Mouse (Mus musculus) forebrain, embryonic 10.5 days (tissue): ENCODE data around the gene Ttc30a2. TPM values are rescaled to one million over a fixed set of nuclear protein-coding genes. Genes with fewer than 3 reads are reported as not detected.
A peak's percentile ranks its signal among the peaks of the same experiment; 100 is the strongest.
"Not testable (repeated sequence)": the region's sequence is repeated elsewhere in the genome, so short reads cannot be mapped to it uniquely, and the experiment has no call there.

Experiments
- DNase-seq: peaks from one replicate; pipeline ENCODE4 v3.0.0-alpha.2; 2017; ENCODE audit warnings: low spot score; ENCODE audit errors: extremely low spot score
- H3K27ac ChIP-seq: fragments of 300-500 bp; sonication (generic); 2 replicates; pipeline ENCODE4 v1.5.1; 2016; ENCODE audit warnings: mild to moderate bottlenecking
- H3K27me3 ChIP-seq: fragments of 300-500 bp; sonication (generic); 2 replicates; pipeline ENCODE4 v1.6.1; 2016; ENCODE audit warnings: mild to moderate bottlenecking; ENCODE audit not compliant: poor library complexity, severe bottlenecking
- H3K36me3 ChIP-seq: fragments of 300-500 bp; sonication (generic); replicated peaks from 2 replicates; pipeline ENCODE4 v1.6.1; 2016; ENCODE audit warnings: mild to moderate bottlenecking, moderate library complexity
- H3K4me1 ChIP-seq: fragments of 300-500 bp; sonication (generic); 2 replicates; pipeline ENCODE4 v1.6.1; 2016
- H3K4me3 ChIP-seq: fragments of 300-500 bp; sonication (generic); 2 replicates; pipeline ENCODE4 v1.5.1; 2016; ENCODE audit warnings: mild to moderate bottlenecking, moderate library complexity
- H3K9me3 ChIP-seq: fragments of 300-500 bp; sonication (generic); 2 replicates; pipeline ENCODE4 v1.6.1; 2016; ENCODE audit warnings: mild to moderate bottlenecking, moderate library complexity
- WGBS: fragments of 180-500 bp; shearing (Covaris S2); methylation state at CpG from one replicate; pipeline ENCODE4 v1.1.7; 2016; 5-methylcytosine and 5-hydroxymethylcytosine counted together
- polyA plus RNA-seq: library from polyadenylated mRNA; unstranded; fragments of >200 nt; fragmentation: Nextera tagmentation; extraction: Ambion mirVana; gene quantifications from 2 replicates; pipeline ENCODE4 v1.2.1, GENCODE M21; 2016

Gene Ttc30a2
- 0.28 and 0.53 TPM in 2 replicates for polyA plus RNA-seq

- not testable (repeated sequence) for H3K4me3 ChIP-seq, H3K36me3 ChIP-seq, H3K9me3 ChIP-seq, DNase-seq, H3K4me1 ChIP-seq, H3K27ac ChIP-seq, H3K27me3 ChIP-seq
- WGBS: 26% methylated on average over 24 of the region's 24 CpGs
Observed at GRCm38 (mm10) chr2:75977752-75978368, at the start of gene Ttc30a2. Gene Ttc30a2 (minus strand): TSS chr2:75978170.

GRCm38 (mm10) chr2:76016890-76017289, 38.9 kb upstream of the Ttc30a2 start:
- DNase-seq: peak; percentile 61
- H3K36me3 ChIP-seq: no peaks in the 10 kb centered on the region
- peaks cover 37% of the 10 kb centered on the region for H3K4me1 ChIP-seq
- no peak overlapping the region for H3K4me3 ChIP-seq
- WGBS: 4% methylated on average over 7 of the region's 7 CpGs
- no peaks in the 10 kb centered on the region for H3K9me3 ChIP-seq
- peak overlapping the region; percentile 73 for H3K27ac ChIP-seq
- H3K27me3 ChIP-seq: peaks cover 5% of the 10 kb centered on the region; the same call in 1 of the 2 replicates

DNA sequence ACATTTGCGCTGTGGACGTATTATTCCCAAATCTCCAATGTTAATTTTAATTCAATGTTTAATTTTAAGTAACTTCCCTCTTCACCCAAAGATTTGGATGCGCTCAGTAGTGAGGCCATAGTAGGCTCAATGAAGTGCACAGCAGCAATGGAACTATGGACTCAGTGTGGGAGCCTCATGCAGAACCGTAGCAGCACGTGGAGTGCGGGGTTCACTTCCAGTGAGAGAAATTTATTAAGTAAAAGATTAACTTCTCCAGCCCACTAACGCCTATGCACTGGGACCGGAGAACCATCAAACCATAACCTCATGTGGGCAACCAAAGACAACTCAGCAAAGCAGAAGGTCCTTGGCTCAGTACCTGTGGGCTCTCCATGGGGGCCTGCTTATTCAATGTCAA, 38.2 kb upstream of the Ttc30a2 start:
- H3K27me3 ChIP-seq: peaks cover 5% of the 10 kb centered on the region; the same call in 1 of the 2 replicates
- H3K4me3 ChIP-seq: no peak overlapping the region
- DNase-seq: no peak
- H3K4me1 ChIP-seq: peaks cover 38% of the 10 kb centered on the region
- H3K9me3 ChIP-seq: no peaks in the 10 kb centered on the region
- no peak overlapping the region for H3K27ac ChIP-seq
- WGBS: 84% methylated on average over 8 of the region's 8 CpGs
- H3K36me3 ChIP-seq: no peaks in the 10 kb centered on the region

- WGBS: 93% methylated on average over 7 of the region's 7 CpGs
- Histone ChIP-seq H3K27me3 (peaks cover 5% of the 10 kb centered on the region; the same call in 1 of the 2 replicates), H3K4me3 (no peak overlapping the region), H3K9me3 (no peaks in the 10 kb centered on the region), H3K27ac (no peak overlapping the region), H3K4me1 (peaks cover 43% of the 10 kb centered on the region), H3K36me3 (no peaks in the 10 kb centered on the region)
- no peak for DNase-seq
Observed at GRCm38 (mm10) chr2:76015460-76015859, 37.5 kb upstream of the Ttc30a2 start.

- Histone ChIP-seq H3K4me1 (peaks cover 43% of the 10 kb centered on the region), H3K27ac (no peak overlapping the region; the same call in 1 of the 2 replicates), H3K4me3 (no peak overlapping the region), H3K36me3 (no peaks in the 10 kb centered on the region), H3K27me3 (peaks cover 5% of the 10 kb centered on the region; the same call in 1 of the 2 replicates), H3K9me3 (no peaks in the 10 kb centered on the region)
- WGBS: 94% methylated on average over 3 of the region's 3 CpGs
- DNase-seq: no peak
Observed at GRCm38 (mm10) chr2:76014659-76015058, 36.7 kb upstream of the Ttc30a2 start.

DNA sequence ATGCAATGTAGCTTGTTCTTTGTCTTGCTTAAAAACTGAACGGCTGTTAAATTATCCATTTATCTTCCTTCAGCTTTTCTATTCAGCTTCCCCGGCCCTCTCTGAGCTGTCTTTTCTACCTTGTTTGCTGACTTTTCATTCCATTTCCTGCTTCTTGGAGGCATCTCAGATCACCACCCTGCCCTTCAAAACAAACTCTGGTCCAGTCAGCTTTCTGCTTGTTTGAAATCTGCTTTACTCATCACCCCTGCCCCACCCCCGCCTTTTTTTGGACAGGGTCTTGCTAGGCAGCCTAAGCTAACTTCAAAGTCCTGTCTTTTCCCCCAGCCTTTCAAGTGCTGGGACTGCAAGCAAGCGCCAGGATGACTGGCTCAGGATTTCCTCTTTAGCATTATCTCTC, 28.2 kb upstream of the Ttc30a2 start:
- Histone ChIP-seq H3K4me1 (peaks cover 16% of the 10 kb centered on the region), H3K36me3 (no peaks in the 10 kb centered on the region), H3K9me3 (no peaks in the 10 kb centered on the region), H3K4me3 (no peak overlapping the region), H3K27me3 (no peaks in the 10 kb centered on the region), H3K27ac (0 out of 2 replicates have a peak overlapping the region, but pooled peaks have one; percentile 25)
- no peak for DNase-seq
- WGBS: 23% methylated on average over 4 of the region's 4 CpGs

- no peak overlapping the region for H3K27ac ChIP-seq
- 76% methylated on average over 9 of the region's 9 CpGs for WGBS
- no peaks in the 10 kb centered on the region for H3K9me3 ChIP-seq
- DNase-seq: no peak
- peaks cover 32% of the 10 kb centered on the region for H3K4me1 ChIP-seq
- no peaks in the 10 kb centered on the region for H3K36me3 ChIP-seq
- H3K27me3 ChIP-seq: no peaks in the 10 kb centered on the region
- H3K4me3 ChIP-seq: no peak overlapping the region
Observed at GRCm38 (mm10) chr2:76002899-76003298, 24.9 kb upstream of the Ttc30a2 start.

- WGBS: 43% methylated on average over 8 of the region's 8 CpGs
- H3K4me1 ChIP-seq: peaks cover 32% of the 10 kb centered on the region
- DNase-seq: no peak
Observed at GRCm38 (mm10) chr2:76001392-76001791, 23.4 kb upstream of the Ttc30a2 start.

DNA sequence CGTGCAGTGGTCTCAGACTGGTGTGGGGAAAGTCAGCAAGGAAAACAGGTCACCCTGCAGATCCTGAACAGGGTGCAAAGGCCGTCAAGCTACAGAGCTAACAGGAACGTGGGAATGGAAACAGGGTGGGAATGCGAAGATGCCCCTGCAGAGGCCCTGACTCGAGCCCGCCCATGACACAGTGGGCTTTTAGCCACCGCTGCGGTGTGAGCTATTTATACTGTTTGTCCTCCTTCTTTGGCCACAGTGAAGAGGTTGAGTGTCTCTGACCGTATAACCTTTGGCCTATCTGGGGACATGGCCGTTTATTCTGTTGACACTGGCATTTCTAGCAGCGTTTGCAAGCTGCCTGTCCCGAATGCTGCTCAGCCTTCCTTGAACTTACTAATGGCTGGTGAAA, 21.7 kb upstream of the Ttc30a2 start:
- WGBS: 66% methylated on average over 12 of the region's 12 CpGs
- Histone ChIP-seq H3K27ac (no peak overlapping the region), H3K4me3 (no peak overlapping the region), H3K4me1 (peaks cover 25% of the 10 kb centered on the region), H3K9me3 (no peaks in the 10 kb centered on the region), H3K36me3 (no peaks in the 10 kb centered on the region), H3K27me3 (no peaks in the 10 kb centered on the region)
- no peak for DNase-seq

More at GRCm38 (mm10) chr2:76001392-76001791, 23.4 kb upstream of the Ttc30a2 start:
- Histone ChIP-seq H3K27ac (no peak overlapping the region), H3K36me3 (no peaks in the 10 kb centered on the region), H3K4me3 (no peak overlapping the region), H3K27me3 (no peaks in the 10 kb centered on the region), H3K9me3 (no peaks in the 10 kb centered on the region)

- Histone ChIP-seq H3K9me3 (no peaks in the 10 kb centered on the region), H3K36me3 (no peaks in the 10 kb centered on the region), H3K4me3 (no peak overlapping the region), H3K27ac (0 out of 2 replicates have a peak overlapping the region, but pooled peaks have one; percentile 35), H3K27me3 (no peaks in the 10 kb centered on the region), H3K4me1 (peaks cover 26% of the 10 kb centered on the region)
- DNase-seq: no peak
- WGBS: 72% methylated on average over 8 of the region's 8 CpGs
Observed at GRCm38 (mm10) chr2:75998692-75999091, 20.7 kb upstream of the Ttc30a2 start.

- Histone ChIP-seq H3K4me1 (peaks cover 31% of the 10 kb centered on the region), H3K27ac (0 out of 2 replicates have a peak overlapping the region, but pooled peaks have one; percentile 12), H3K27me3 (no peaks in the 10 kb centered on the region), H3K36me3 (no peaks in the 10 kb centered on the region), H3K9me3 (no peaks in the 10 kb centered on the region), H3K4me3 (no peak overlapping the region)
- no peak for DNase-seq
- WGBS: 68% methylated on average over 12 of the region's 12 CpGs
Observed at GRCm38 (mm10) chr2:75997726-75998125, 19.8 kb upstream of the Ttc30a2 start.

DNA sequence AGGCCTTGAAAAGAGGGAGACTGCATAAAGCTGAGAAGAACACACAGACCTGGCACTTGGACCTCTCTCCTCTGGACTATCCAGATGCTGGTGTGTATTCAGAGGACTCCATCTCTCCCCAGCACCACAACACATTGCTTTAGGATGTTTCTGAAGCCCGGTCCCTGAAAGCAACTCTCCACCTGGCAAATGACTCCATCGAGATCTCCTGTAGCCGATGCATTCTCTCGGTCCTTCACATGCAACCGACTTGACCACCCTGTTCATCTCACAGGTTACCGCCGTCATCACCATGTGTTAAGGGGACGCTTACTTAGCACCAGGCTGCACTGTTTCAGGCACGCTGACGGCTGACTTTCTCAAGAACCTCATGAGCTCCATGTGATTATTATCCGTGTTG, 16.9 kb upstream of the Ttc30a2 start:
- H3K4me1 ChIP-seq: peaks cover 45% of the 10 kb centered on the region
- H3K36me3 ChIP-seq: no peaks in the 10 kb centered on the region

DNA sequence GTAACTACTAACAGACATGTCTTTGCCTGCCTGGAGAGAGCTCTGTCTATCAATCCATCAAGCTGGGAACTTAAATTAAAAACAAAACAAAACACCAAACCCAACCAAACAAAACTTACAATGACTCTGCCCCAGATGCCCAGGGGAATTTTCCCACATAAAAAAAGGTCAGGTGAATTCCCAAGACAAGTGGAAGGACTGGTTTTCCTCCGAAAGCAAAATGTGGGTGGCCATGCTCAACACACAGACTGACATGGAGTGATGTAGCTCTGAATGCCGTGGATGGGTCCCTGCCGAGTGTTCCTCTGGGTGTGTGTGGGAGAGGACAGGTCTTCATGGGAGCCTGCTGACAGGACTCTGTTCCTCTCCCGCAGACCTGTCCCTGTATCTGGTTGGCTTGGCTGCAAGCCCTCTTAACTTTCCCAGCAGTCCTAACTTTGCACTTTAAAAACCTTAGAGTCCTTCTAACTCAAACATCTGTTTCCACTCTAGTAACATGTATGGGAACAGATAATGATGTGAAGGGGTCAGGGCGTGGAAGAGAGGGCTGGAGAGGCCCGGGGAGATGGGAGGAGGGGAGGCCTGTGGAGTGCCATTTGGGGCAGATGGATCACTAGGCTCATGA, 13.7 kb upstream of the Ttc30a2 start:
- Histone ChIP-seq H3K36me3 (no peaks in the 10 kb centered on the region), H3K27ac (peak overlapping the region; percentile 60; the same call in 1 of the 2 replicates), H3K9me3 (no peaks in the 10 kb centered on the region), H3K4me3 (no peak overlapping the region), H3K4me1 (peaks cover 50% of the 10 kb centered on the region), H3K27me3 (no peaks in the 10 kb centered on the region)
- WGBS: 65% methylated on average over 6 of the region's 6 CpGs
- DNase-seq: no peak

More for the DNA sequence above, 16.9 kb upstream of the Ttc30a2 start:
- WGBS: 94% methylated on average over 11 of the region's 11 CpGs
- Histone ChIP-seq H3K9me3 (no peaks in the 10 kb centered on the region), H3K4me3 (no peak overlapping the region), H3K27me3 (no peaks in the 10 kb centered on the region), H3K27ac (no peak overlapping the region)
- no peak for DNase-seq
